In genomic region chr5:120210668-120211067, GRCm38 (mm10) we compare ENCODE assay signal across 8 mouse cellular contexts.
DNase-seq lines count a peak whose midpoint lies in the region; ATAC-seq and TF ChIP-seq lines count a peak whose summit lies in the region.
"Had no signal": no experiment of that assay in that cellular context is flagged by ENCODE, and none has a peak within 500 bp of the region (broad histone marks: within the 10 kb centered on the region; RNA-seq: fewer than 3 reads in every experiment).

No protein-coding gene starts in this region.

- peaks cover 76% of the 10 kb centered on the region for H3K27me3 ChIP-seq in E14TG2a.4 (ENCODE audit: insufficient read depth, low read length)
- no peaks in the 10 kb centered on the region for H3K27me3 ChIP-seq in ES-Bruce4 (ENCODE audit: control insufficient read depth, insufficient read depth, low read length, poor library complexity, severe bottlenecking)
- H3K27me3 ChIP-seq in forebrain, embryonic 13.5 days, result peaks cover 13% of the 10 kb centered on the region
- peaks cover 37% of the 10 kb centered on the region for H3K27me3 ChIP-seq in limb, embryonic 15.5 days

- H3K4me3 ChIP-seq in E14TG2a.4 (replicated peaks; ENCODE audit: low read length) (peak overlapping the region; percentile 63), ES-Bruce4 (ENCODE audit: low read depth, low read length) (peak overlapping the region; percentile 33)
- H3K4me3 ChIP-seq in forebrain, embryonic 13.5 days, result no peak overlapping the region
- H3K4me3 ChIP-seq in limb, embryonic 15.5 days, result peak overlapping the region; percentile 21

- H3K4me2 ChIP-seq in forebrain, embryonic 13.5 days, result peak overlapping the region; percentile 52
- peak overlapping the region; percentile 36 for H3K4me2 ChIP-seq in limb, embryonic 15.5 days

- H3K9ac ChIP-seq in ES-Bruce4 (ENCODE audit: low read depth, poor library complexity, severe bottlenecking), result no peak overlapping the region
- H3K9ac ChIP-seq in forebrain, embryonic 13.5 days, result no peak overlapping the region; the same call in 1 of the 2 replicates
- no peak overlapping the region for H3K9ac ChIP-seq in limb, embryonic 15.5 days

- H3K4me1 ChIP-seq in E14TG2a.4 (replicated peaks; ENCODE audit: low read depth, low read length) (peaks cover 15% of the 10 kb centered on the region), ES-Bruce4 (ENCODE audit: control insufficient read depth, insufficient read depth, low read length) (no peaks in the 10 kb centered on the region)
- H3K4me1 ChIP-seq in forebrain, embryonic 13.5 days, result peaks cover 51% of the 10 kb centered on the region
- peaks cover 16% of the 10 kb centered on the region for H3K4me1 ChIP-seq in limb, embryonic 15.5 days

- no peak for TF ChIP-seq CTCF in E14TG2a.4 (conservative IDR thresholded peaks at IDR 0.05; ENCODE audit: low read length)
- no peak for TF ChIP-seq CTCF in ES-Bruce4 (IDR thresholded peaks at IDR 0.05; ENCODE audit: low read depth, low read length)

- no peak overlapping the region for H3K27ac ChIP-seq in ES-Bruce4 (ENCODE audit: insufficient read depth, low read length)
- peak overlapping the region; percentile 40 for H3K27ac ChIP-seq in forebrain, embryonic 13.5 days
- no peak overlapping the region for H3K27ac ChIP-seq in limb, embryonic 15.5 days

- H3K9me3 ChIP-seq in E14TG2a.4 (ENCODE audit: low read length), result no peaks in the 10 kb centered on the region
- no peaks in the 10 kb centered on the region for H3K9me3 ChIP-seq in ES-Bruce4 (replicated peaks; ENCODE audit: control insufficient read depth, insufficient read depth, low read length, poor library complexity, severe bottlenecking)
- H3K9me3 ChIP-seq in forebrain, embryonic 13.5 days (replicated peaks), result no peaks in the 10 kb centered on the region
- no peaks in the 10 kb centered on the region for H3K9me3 ChIP-seq in limb, embryonic 15.5 days

- TF ChIP-seq POLR2A in ES-Bruce4 (IDR thresholded peaks at IDR 0.05; ENCODE audit: insufficient read depth, low read length), result no peak

- peak; percentile 17; the same call in 1 of the 2 replicates for ATAC-seq in forebrain, embryonic 13.5 days
- ATAC-seq in limb, embryonic 15.5 days (ENCODE audit: insufficient number of reproducible peaks, low FRiP score, low TSS enrichment, low read depth), result no peak
- ATAC-seq: inflammation-experienced regulatory T-cells, adult 6 months had no signal

- DNase-seq in right cerebral cortex, postnatal 25 days, result no peak
- DNase-seq in spleen, postnatal 10 days (ENCODE audit: low spot score in 2 of 2), result no peak
- DNase-seq in cerebellum, adult 9-10 months, result no peak

- no peak for TF ChIP-seq EP300 in ES-Bruce4 (IDR thresholded peaks at IDR 0.05; ENCODE audit: insufficient read depth, low read depth, low read length)

- H3K36me3 ChIP-seq in E14TG2a.4 (ENCODE audit: insufficient read depth, low read length) (no peaks in the 10 kb centered on the region), ES-Bruce4 (ENCODE audit: control insufficient read depth, insufficient read depth, low read length, poor library complexity, severe bottlenecking) (no peaks in the 10 kb centered on the region)
- H3K36me3 ChIP-seq in forebrain, embryonic 13.5 days (ENCODE audit: poor library complexity, severe bottlenecking), result no peaks in the 10 kb centered on the region
- H3K36me3 ChIP-seq in limb, embryonic 15.5 days, result no peaks in the 10 kb centered on the region

- WGBS in forebrain, embryonic 13.5 days, result under 1% methylated on average over 11 of the region's 11 CpGs
- 5% methylated on average over 11 of the region's 11 CpGs for WGBS in limb, embryonic 15.5 days
